Mouse (Mus musculus) limb, embryonic 11.5 days (tissue): ENCODE data around the gene Cc2d1b. TPM values are rescaled to one million over a fixed set of nuclear protein-coding genes. Genes with fewer than 3 reads are reported as not detected.

Source experiments
- ATAC-seq: fragments of 200-750 bp; cut with Nextera tagmentation; 2 replicates; pipeline ENCODE4 v1.8.0; 2017; ENCODE audit warnings: low read depth; ENCODE audit not compliant: insufficient number of reproducible peaks, low FRiP score, low TSS enrichment
- DNase-seq: peaks from one replicate; pipeline ENCODE4 v3.0.0-alpha.2; 2015; ENCODE audit warnings: low spot score
- H3K27ac ChIP-seq: fragments of 300-500 bp; sonication (generic); replicated peaks from 2 replicates; pipeline ENCODE4 v1.5.1; 2014; ENCODE audit warnings: low read depth, mild to moderate bottlenecking, low read length
- H3K27me3 ChIP-seq: fragments of 300-500 bp; sonication (generic); 2 replicates; pipeline ENCODE4 v1.6.1; 2014; ENCODE audit warnings: mild to moderate bottlenecking, low read length, mixed read lengths; ENCODE audit not compliant: control insufficient read depth, insufficient read depth
- H3K36me3 ChIP-seq: fragments of 300-500 bp; sonication (generic); 2 replicates; pipeline ENCODE4 v1.6.1; 2014; ENCODE audit warnings: mild to moderate bottlenecking, low read length, moderate library complexity, mixed read lengths; ENCODE audit not compliant: control insufficient read depth, insufficient read depth
- H3K4me1 ChIP-seq: fragments of 300-500 bp; sonication (generic); 2 replicates; pipeline ENCODE4 v1.6.1; 2014; ENCODE audit warnings: low read length, mixed read lengths; ENCODE audit not compliant: control insufficient read depth, insufficient read depth
- H3K4me2 ChIP-seq: fragments of 300-500 bp; sonication (generic); 2 replicates; pipeline ENCODE4 v1.6.1; 2014; ENCODE audit warnings: low read depth, mild to moderate bottlenecking, moderate library complexity; ENCODE audit not compliant: severe bottlenecking
- H3K4me3 ChIP-seq: fragments of 300-500 bp; sonication (generic); 2 replicates; pipeline ENCODE4 v1.5.1; 2014; ENCODE audit warnings: low read depth, low read length
- H3K9ac ChIP-seq: fragments of 300-500 bp; sonication (generic); 2 replicates; pipeline ENCODE4 v1.6.1; 2014; ENCODE audit warnings: mild to moderate bottlenecking, low read length
- H3K9me3 ChIP-seq: fragments of 300-500 bp; sonication (generic); 2 replicates; pipeline ENCODE4 v1.6.1; 2016; ENCODE audit warnings: low read length; ENCODE audit not compliant: control insufficient read depth
- WGBS: fragments of 180-500 bp; shearing (Covaris S2); extraction: QIAGEN DNeasy Blood & Tissue Kit; methylation state at CpG from one replicate; pipeline ENCODE4 v1.1.7; 2014; 5-methylcytosine and 5-hydroxymethylcytosine counted together
- polyA plus RNA-seq: library from polyadenylated mRNA; unstranded; fragments of >200 nt; fragmentation: Nextera tagmentation; extraction: Ambion mirVana; gene quantifications from 2 replicates; pipeline ENCODE4 v1.2.1, GENCODE M21; 2014

Cc2d1b gene
- 27.6 and 27.7 TPM in 2 replicates for polyA plus RNA-seq

DNA sequence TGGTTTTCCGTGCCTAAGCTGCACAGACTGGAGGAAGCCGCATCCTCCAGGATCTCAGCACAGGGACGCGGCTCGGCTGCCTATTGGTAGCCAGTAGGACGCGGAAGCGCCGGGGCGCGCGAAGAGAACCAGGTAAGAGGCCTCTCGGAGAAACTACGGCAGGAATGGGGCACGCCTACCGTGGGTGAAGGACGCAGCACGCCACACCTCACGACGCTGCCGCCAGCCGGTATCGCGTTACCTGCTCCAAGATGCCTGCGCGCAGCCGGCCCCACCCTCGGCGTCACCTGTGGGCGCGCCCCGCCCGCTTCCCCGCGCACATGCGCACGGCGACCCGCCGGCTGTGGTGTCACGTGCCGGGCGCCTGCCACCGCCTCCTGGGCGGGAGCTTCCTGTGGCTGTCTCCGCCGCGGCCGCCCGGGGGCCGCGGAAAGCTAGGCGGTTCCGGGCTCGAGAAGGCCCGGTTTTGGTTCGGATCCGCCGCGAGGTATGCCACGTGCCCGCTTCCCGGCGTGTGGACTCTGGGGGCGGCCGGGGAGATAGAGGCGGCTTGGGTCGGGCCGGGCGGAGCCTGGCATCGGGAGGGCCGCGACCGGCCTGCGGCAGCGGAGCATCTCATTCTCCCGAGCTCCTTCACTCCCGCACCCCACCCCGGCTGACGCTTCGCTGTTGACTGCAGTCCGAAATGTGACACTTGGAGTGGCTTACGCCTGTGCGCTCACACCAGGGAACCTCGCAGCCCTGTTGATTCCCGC is at the start of gene Cc2d1b:
Gene Cc2d1b, plus strand, starts transcription at position 354 of the 755 bp plus-strand sequence.
- WGBS = under 1% methylated on average over 71 of the region's 86 CpGs
- H3K4me3 ChIP-seq = peak within 1 kb of the TSS; percentile 79
- peaks cover 14% of the 10 kb centered on the region; the same call in 1 of the 2 replicates for H3K4me1 ChIP-seq
- H3K9me3 ChIP-seq = no peaks in the 10 kb centered on the region
- ATAC-seq (peak; percentile 90), DNase-seq (peak; percentile 94)
- no peaks in the 10 kb centered on the region for H3K27me3 ChIP-seq
- H3K9ac ChIP-seq = peak within 1 kb of the TSS; percentile 93
- H3K36me3 ChIP-seq = peaks cover 2% of the 10 kb centered on the region; the same call in 1 of the 2 replicates
- peak within 1 kb of the TSS; percentile 84 for H3K27ac ChIP-seq
- peak within 1 kb of the TSS; percentile 87 for H3K4me2 ChIP-seq

DNA sequence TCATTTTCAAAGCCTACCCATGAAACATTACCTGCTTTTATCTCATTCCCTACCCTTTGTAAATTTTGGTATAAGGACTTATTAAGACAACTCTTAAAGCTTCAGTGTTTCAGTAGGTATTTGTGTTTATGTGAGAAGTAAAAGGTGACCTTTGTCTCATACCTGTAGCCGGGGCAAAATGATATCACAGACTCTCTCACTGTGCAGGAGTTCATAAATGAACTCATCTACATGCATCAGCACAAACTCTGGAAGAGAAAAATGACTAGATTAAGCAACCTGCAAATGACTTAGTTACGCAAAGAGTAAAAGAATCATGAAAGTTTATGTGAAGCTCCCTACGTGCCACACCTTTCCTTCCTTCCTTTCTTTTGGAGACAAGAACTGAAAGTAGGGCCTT is 47.1 kb upstream of the Cc2d1b start:
- peaks cover 16% of the 10 kb centered on the region for H3K36me3 ChIP-seq
- H3K27ac ChIP-seq = no peak overlapping the region
- H3K27me3 ChIP-seq = no peaks in the 10 kb centered on the region
- ATAC-seq (no peak), DNase-seq (no peak)
- 98% methylated on average over 3 of the region's 3 CpGs for WGBS
- no peak overlapping the region for H3K9ac ChIP-seq
- no peak overlapping the region for H3K4me3 ChIP-seq
- no peak overlapping the region for H3K4me2 ChIP-seq
- H3K9me3 ChIP-seq = no peaks in the 10 kb centered on the region
- 0 out of 2 replicates have a peak, but pooled peaks cover 1% of the 10 kb centered on the region for H3K4me1 ChIP-seq

DNA sequence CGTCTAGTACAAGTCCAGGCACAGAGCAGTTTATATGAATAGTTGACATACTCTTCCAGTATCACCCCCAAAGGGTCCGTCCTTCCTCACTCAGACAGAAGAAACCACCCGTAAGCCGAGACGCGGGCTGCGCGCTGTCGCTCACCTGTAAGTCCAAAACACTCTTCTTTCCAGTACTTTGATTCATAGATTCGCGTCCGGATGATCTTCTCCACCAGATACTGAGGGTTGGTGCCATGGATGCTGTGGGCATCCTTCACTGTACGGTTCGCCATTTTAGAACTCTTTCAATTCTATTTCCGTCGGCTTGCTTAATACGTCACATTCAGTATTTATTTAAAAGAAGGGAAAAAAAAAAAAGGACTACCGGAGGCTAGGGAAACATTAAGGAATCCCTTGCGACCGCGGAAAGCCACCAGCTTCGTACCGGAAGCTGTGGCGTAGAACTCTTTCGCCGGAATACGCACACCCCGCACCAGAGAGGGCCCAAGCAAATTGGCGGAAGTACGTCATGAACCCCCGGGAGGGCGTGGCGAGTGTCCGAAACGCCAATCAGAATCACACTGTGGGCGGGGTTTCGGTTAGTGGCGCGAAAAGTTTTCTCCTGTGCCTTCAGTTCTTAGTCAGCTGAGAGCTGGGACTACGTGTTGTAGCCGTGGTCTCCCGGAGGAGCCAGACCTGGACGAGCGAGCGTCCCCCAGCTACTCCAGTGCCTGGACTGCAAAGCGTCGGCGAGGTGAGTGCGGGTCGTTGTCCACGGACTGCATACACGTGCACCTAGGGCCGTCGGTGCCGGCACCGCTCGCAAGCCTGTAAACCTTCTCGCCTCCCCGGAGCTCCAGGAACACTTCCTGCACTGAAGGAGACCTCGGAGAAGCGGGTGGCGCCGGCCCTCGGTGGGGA is 40.6 kb upstream of the Cc2d1b start, which contains the start of the genes Prpf38a and Orc1:
Gene Prpf38a, minus strand, starts transcription at position 497 of the 903 bp plus-strand sequence.
Gene Orc1, plus strand, starts transcription at position 584 of the 903 bp plus-strand sequence.
- Histone ChIP-seq H3K9ac (peak within 1 kb of the TSS; percentile 65), H3K4me1 (peaks cover 7% of the 10 kb centered on the region; the same call in 1 of the 2 replicates), H3K27ac (no peak within 1 kb of the TSS; the same call in 1 of the 2 replicates), H3K4me3 (peak within 1 kb of the TSS; percentile 69), H3K27me3 (no peaks in the 10 kb centered on the region), H3K9me3 (no peaks in the 10 kb centered on the region), H3K36me3 (0 out of 2 replicates have a peak, but pooled peaks cover 2% of the 10 kb centered on the region), H3K4me2 (peak within 1 kb of the TSS; percentile 55)
- DNase-seq (peak; percentile 100), ATAC-seq (peak; percentile 97)
- WGBS = under 1% methylated on average over 64 of the region's 64 CpGs

DNA sequence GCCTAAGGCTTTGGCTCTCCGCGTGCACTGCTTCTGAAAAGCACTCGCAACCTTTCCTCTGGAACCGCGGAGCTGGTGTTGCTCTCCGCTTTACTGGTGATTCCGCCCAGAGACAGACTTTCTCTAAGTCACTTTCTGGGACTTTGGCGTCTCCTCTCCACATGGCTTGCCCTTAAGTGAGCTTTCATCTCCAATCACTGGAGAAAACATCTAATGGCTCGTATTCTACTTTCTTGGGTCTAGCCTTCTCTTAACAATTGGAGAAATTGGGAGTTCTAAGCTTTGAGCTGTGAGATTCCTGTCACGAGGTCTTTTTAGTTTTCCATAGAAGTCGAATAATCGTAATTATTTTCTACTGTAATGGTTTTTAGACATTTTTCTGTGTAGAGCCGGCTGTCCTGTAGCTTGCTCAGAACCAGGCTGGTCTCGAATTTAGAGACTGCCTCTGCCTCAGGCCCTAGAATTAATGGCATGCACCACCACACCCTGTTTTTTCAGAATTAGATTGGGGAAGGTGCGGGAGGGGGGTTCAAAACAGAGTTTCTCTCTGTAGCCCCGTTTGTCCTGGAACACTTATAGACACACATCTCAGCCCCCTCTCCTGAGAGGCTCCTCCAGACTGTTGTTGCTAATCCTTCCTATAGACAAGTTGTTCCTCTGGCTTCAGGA is 39.9 kb upstream of the Cc2d1b start:
- H3K9me3 ChIP-seq = no peaks in the 10 kb centered on the region
- ATAC-seq = no peak
- no peak for DNase-seq
- H3K36me3 ChIP-seq = no peaks in the 10 kb centered on the region
- peak overlapping the region; percentile 63 for H3K9ac ChIP-seq
- under 1% methylated on average over 16 of the region's 16 CpGs for WGBS
- H3K4me2 ChIP-seq = peak overlapping the region; percentile 55
- no peak overlapping the region for H3K27ac ChIP-seq
- H3K27me3 ChIP-seq = no peaks in the 10 kb centered on the region
- H3K4me1 ChIP-seq = peaks cover 7% of the 10 kb centered on the region; the same call in 1 of the 2 replicates
- peak overlapping the region; percentile 69 for H3K4me3 ChIP-seq

DNA sequence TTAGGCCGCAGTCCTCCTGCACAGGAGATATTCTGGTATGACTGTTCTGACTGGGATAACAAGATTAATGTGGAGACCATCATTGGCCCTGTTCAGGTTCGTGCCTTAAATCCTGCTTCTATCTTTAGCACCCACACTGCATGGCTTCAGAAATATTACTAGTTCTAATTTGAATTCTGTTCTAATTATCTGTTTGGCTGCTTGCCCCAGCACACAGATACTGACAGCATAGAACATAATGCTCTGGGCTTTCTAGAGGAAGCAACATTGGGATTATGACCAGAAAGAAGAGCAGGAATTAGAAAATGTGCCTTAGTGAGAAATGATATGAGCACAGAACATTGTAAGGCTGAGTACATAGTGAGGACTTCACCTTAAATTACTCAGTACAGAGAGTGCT is 26.4 kb upstream of the Cc2d1b start:
- H3K4me2 ChIP-seq = no peak overlapping the region
- peaks cover 3% of the 10 kb centered on the region; the same call in 1 of the 2 replicates for H3K36me3 ChIP-seq
- no peak overlapping the region for H3K27ac ChIP-seq
- H3K9ac ChIP-seq = no peak overlapping the region
- H3K27me3 ChIP-seq = no peaks in the 10 kb centered on the region
- ATAC-seq (no peak), DNase-seq (no peak)
- H3K9me3 ChIP-seq = no peaks in the 10 kb centered on the region
- H3K4me3 ChIP-seq = no peak overlapping the region
- no peaks in the 10 kb centered on the region for H3K4me1 ChIP-seq
- 93% methylated on average over 2 of the region's 2 CpGs for WGBS

DNA sequence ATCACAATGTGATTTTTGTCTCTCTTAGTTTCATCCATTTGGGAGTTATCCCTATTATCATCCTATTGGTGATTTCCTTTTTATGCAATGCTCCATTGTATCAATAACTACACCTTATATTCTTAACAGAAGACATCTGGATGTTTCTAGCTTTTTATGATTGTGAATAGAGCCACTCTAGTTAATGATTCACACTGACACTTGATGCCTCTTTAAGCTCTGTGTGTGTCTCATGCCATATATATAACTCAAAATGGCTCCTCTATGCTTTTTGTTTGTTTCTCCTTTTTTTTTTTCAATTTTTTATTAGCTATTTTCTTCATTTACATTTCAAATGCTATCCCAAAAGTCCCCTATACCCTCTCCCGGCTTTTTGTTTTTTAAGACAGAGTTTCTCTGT is 24.0 kb upstream of the Cc2d1b start:
- ATAC-seq (no peak), DNase-seq (no peak)
- no peak overlapping the region for H3K27ac ChIP-seq
- 77% methylated on average over 1 of the region's 1 CpGs for WGBS
- no peak overlapping the region for H3K4me2 ChIP-seq
- no peak overlapping the region for H3K4me3 ChIP-seq
- no peaks in the 10 kb centered on the region for H3K4me1 ChIP-seq
- H3K9me3 ChIP-seq = no peaks in the 10 kb centered on the region
- no peak overlapping the region for H3K9ac ChIP-seq
- H3K36me3 ChIP-seq = peaks cover 10% of the 10 kb centered on the region
- no peaks in the 10 kb centered on the region for H3K27me3 ChIP-seq

DNA sequence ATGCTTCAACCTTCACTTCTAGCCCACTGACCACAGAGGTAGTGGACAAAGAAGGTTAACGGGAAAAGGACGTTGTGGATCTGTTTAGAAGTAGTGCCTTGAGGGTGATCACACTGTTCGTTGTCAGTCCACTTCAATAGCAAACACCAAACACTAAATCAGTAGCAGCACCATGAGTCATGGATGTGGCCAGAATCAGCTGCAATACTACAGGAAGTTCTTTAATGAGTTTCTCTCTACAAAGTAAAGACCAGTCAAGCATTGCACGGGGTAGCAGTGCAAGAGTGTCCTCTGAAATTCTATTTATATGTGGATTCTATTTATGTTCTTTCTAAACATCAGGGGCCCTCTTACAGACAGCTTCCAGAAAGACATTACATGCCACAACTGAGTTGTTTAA is 21.4 kb upstream of the Cc2d1b start:
- no peak overlapping the region for H3K4me3 ChIP-seq
- H3K36me3 ChIP-seq = peaks cover 17% of the 10 kb centered on the region
- ATAC-seq (no peak), DNase-seq (no peak)
- H3K27ac ChIP-seq = no peak overlapping the region
- WGBS = 87% methylated on average over 4 of the region's 4 CpGs
- no peak overlapping the region for H3K9ac ChIP-seq
- H3K27me3 ChIP-seq = no peaks in the 10 kb centered on the region
- H3K4me2 ChIP-seq = no peak overlapping the region
- H3K9me3 ChIP-seq = no peaks in the 10 kb centered on the region
- H3K4me1 ChIP-seq = no peaks in the 10 kb centered on the region

DNA sequence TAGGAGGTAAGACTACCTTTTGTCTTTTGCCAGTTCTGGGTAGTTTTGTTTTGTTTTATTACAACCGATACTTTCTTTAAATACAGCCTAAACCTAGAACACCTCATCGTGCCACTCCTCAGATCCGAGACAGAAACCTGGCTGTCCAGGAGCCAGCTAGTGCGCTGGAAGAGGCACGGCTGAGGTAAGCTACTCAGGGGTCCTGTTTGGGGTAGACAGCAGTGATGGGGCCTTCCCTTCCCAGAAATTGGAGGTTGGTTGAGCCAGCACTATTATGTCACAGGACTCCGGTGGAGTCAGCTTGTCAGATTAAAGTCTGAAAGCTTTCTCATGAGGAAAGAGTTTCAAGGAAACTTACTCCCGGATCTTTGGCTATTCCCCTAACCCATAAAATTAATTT is 17.9 kb upstream of the Cc2d1b start:
- ATAC-seq (no peak), DNase-seq (no peak)
- Histone ChIP-seq H3K4me2 (no peak overlapping the region), H3K27ac (no peak overlapping the region), H3K4me3 (no peak overlapping the region), H3K4me1 (no peaks in the 10 kb centered on the region), H3K27me3 (no peaks in the 10 kb centered on the region), H3K36me3 (peaks cover 18% of the 10 kb centered on the region), H3K9ac (no peak overlapping the region), H3K9me3 (no peaks in the 10 kb centered on the region)
- WGBS = 94% methylated on average over 7 of the region's 7 CpGs
